Mouse (Mus musculus): ENCODE results near the gene Wwox. TPM values are rescaled to one million over a fixed set of nuclear protein-coding genes. Genes with fewer than 3 reads are reported as not detected.

Gene Wwox
- polyA plus RNA-seq, 1 experiment from 2014 or later: 11.6 TPM

- WGBS: 68% methylated on average over 15 of the region's 15 CpGs
- no peak overlapping the region for H3K4me2 ChIP-seq (replicated peaks; ENCODE audit: low read depth, low read length)
- DNase-seq (ENCODE audit: low spot score) (no peak), ATAC-seq (no peak)
- no peaks in the 10 kb centered on the region for H3K36me3 ChIP-seq (ENCODE audit: insufficient read depth, low read length)
- no peaks in the 10 kb centered on the region for H3K27me3 ChIP-seq (replicated peaks; ENCODE audit: insufficient read depth, low read length)
- no peak overlapping the region for H3K9ac ChIP-seq (replicated peaks; ENCODE audit: low read depth)
- no peaks in the 10 kb centered on the region for H3K9me3 ChIP-seq (ENCODE audit: low read length)
- H3K27ac ChIP-seq (ENCODE audit: low read length): no peak overlapping the region
- no peak overlapping the region for H3K4me3 ChIP-seq (ENCODE audit: low read depth, low read length)
- H3K4me1 ChIP-seq (ENCODE audit: insufficient read depth, low read depth, low read length): no peaks in the 10 kb centered on the region
- TF ChIP-seq EP300 (IDR thresholded peaks at IDR 0.05): no peak
- TF ChIP-seq CTCF (IDR thresholded peaks at IDR 0.05): no peak
Observed at GRCm38 (mm10) chr8:114978206-114978960, 538.9 kb downstream of the Wwox start.

GRCm38 (mm10) chr8:114979671-114980070, 540.2 kb downstream of the Wwox start:
- H3K4me2 ChIP-seq (replicated peaks; ENCODE audit: low read depth, low read length): no peak overlapping the region
- no peak overlapping the region for H3K27ac ChIP-seq (ENCODE audit: low read length)
- no peak overlapping the region for H3K9ac ChIP-seq (replicated peaks; ENCODE audit: low read depth)
- no peaks in the 10 kb centered on the region for H3K9me3 ChIP-seq (ENCODE audit: low read length)
- DNase-seq (ENCODE audit: low spot score) (no peak), ATAC-seq (no peak)
- H3K36me3 ChIP-seq (ENCODE audit: insufficient read depth, low read length): no peaks in the 10 kb centered on the region
- no peaks in the 10 kb centered on the region for H3K27me3 ChIP-seq (replicated peaks; ENCODE audit: insufficient read depth, low read length)
- no peak for TF ChIP-seq EP300 (IDR thresholded peaks at IDR 0.05)
- no peak for TF ChIP-seq CTCF (IDR thresholded peaks at IDR 0.05)
- no peaks in the 10 kb centered on the region for H3K4me1 ChIP-seq (ENCODE audit: insufficient read depth, low read depth, low read length)
- H3K4me3 ChIP-seq (ENCODE audit: low read depth, low read length): no peak overlapping the region

GRCm38 (mm10) chr8:114982762-114983161, 543.3 kb downstream of the Wwox start:
- H3K36me3 ChIP-seq (ENCODE audit: insufficient read depth, low read length): no peaks in the 10 kb centered on the region
- no peak overlapping the region for H3K4me3 ChIP-seq (ENCODE audit: low read depth, low read length)
- H3K4me1 ChIP-seq (ENCODE audit: insufficient read depth, low read depth, low read length): no peaks in the 10 kb centered on the region
- no peak overlapping the region for H3K4me2 ChIP-seq (replicated peaks; ENCODE audit: low read depth, low read length)
- ATAC-seq (no peak), DNase-seq (ENCODE audit: low spot score) (no peak)
- WGBS: 88% methylated on average over 11 of the region's 11 CpGs
- no peak overlapping the region for H3K9ac ChIP-seq (replicated peaks; ENCODE audit: low read depth)
- TF ChIP-seq CTCF (IDR thresholded peaks at IDR 0.05) (no peak), EP300 (IDR thresholded peaks at IDR 0.05) (no peak)
- H3K27me3 ChIP-seq (replicated peaks; ENCODE audit: insufficient read depth, low read length): no peaks in the 10 kb centered on the region
- no peak overlapping the region for H3K27ac ChIP-seq (ENCODE audit: low read length)
- H3K9me3 ChIP-seq (ENCODE audit: low read length): no peaks in the 10 kb centered on the region

- H3K9me3 ChIP-seq (ENCODE audit: low read length): no peaks in the 10 kb centered on the region
- no peaks in the 10 kb centered on the region for H3K27me3 ChIP-seq (replicated peaks; ENCODE audit: insufficient read depth, low read length)
- no peaks in the 10 kb centered on the region for H3K4me1 ChIP-seq (ENCODE audit: insufficient read depth, low read depth, low read length)
- ATAC-seq: peak; percentile 35; the same call in 1 of the 2 replicates
- 73% methylated on average over 8 of the region's 8 CpGs for WGBS
- H3K27ac ChIP-seq (ENCODE audit: low read length): no peak overlapping the region
- no peak for DNase-seq (ENCODE audit: low spot score)
- H3K9ac ChIP-seq (replicated peaks; ENCODE audit: low read depth): no peak overlapping the region
- no peak overlapping the region for H3K4me2 ChIP-seq (replicated peaks; ENCODE audit: low read depth, low read length)
- H3K4me3 ChIP-seq (ENCODE audit: low read depth, low read length): no peak overlapping the region
- TF ChIP-seq EP300 (IDR thresholded peaks at IDR 0.05) (no peak), CTCF (IDR thresholded peaks at IDR 0.05) (no peak)
- no peaks in the 10 kb centered on the region for H3K36me3 ChIP-seq (ENCODE audit: insufficient read depth, low read length)
Observed at GRCm38 (mm10) chr8:114984500-114984899, 545.0 kb downstream of the Wwox start.

GRCm38 (mm10) chr8:114985996-114986395, 546.5 kb downstream of the Wwox start:
- Histone ChIP-seq H3K9ac (replicated peaks; ENCODE audit: low read depth) (no peak overlapping the region), H3K9me3 (ENCODE audit: low read length) (no peaks in the 10 kb centered on the region), H3K27me3 (replicated peaks; ENCODE audit: insufficient read depth, low read length) (no peaks in the 10 kb centered on the region), H3K27ac (ENCODE audit: low read length) (no peak overlapping the region), H3K4me2 (replicated peaks; ENCODE audit: low read depth, low read length) (no peak overlapping the region), H3K4me1 (ENCODE audit: insufficient read depth, low read depth, low read length) (no peaks in the 10 kb centered on the region), H3K4me3 (ENCODE audit: low read depth, low read length) (no peak overlapping the region), H3K36me3 (ENCODE audit: insufficient read depth, low read length) (no peaks in the 10 kb centered on the region)
- ATAC-seq (no peak), DNase-seq (ENCODE audit: low spot score) (no peak)
- 61% methylated on average over 13 of the region's 13 CpGs for WGBS
- no peak for TF ChIP-seq EP300 (IDR thresholded peaks at IDR 0.05)
- no peak for TF ChIP-seq CTCF (IDR thresholded peaks at IDR 0.05)

- no peak for ATAC-seq
Observed at GRCm38 (mm10) chr8:114986971-114987370, 547.5 kb downstream of the Wwox start.

More at GRCm38 (mm10) chr8:114986971-114987370, 547.5 kb downstream of the Wwox start:
- no peaks in the 10 kb centered on the region for H3K27me3 ChIP-seq (replicated peaks; ENCODE audit: insufficient read depth, low read length)
- H3K4me2 ChIP-seq (replicated peaks; ENCODE audit: low read depth, low read length): no peak overlapping the region
- TF ChIP-seq CTCF (IDR thresholded peaks at IDR 0.05) (no peak), EP300 (IDR thresholded peaks at IDR 0.05) (no peak)
- no peaks in the 10 kb centered on the region for H3K36me3 ChIP-seq (ENCODE audit: insufficient read depth, low read length)
- H3K9me3 ChIP-seq (ENCODE audit: low read length): no peaks in the 10 kb centered on the region
- 76% methylated on average over 10 of the region's 10 CpGs for WGBS
- H3K4me1 ChIP-seq (ENCODE audit: insufficient read depth, low read depth, low read length): no peaks in the 10 kb centered on the region
- DNase-seq (ENCODE audit: low spot score): no peak
- H3K4me3 ChIP-seq (ENCODE audit: low read depth, low read length): no peak overlapping the region
- H3K27ac ChIP-seq (ENCODE audit: low read length): no peak overlapping the region
- H3K9ac ChIP-seq (replicated peaks; ENCODE audit: low read depth): no peak overlapping the region

Data from lung, postnatal 0 days (tissue).